Mouse (Mus musculus) embryonic fibroblast, embryonic 13.5 days (primary cell): ENCODE data around the gene Ddx24.

Source experiments
- CTCF ChIP-seq: IDR thresholded peaks from 2 replicates; pipeline ENCODE4 v1.5.1; 2011; ENCODE audit warnings: mild to moderate bottlenecking, control low read depth, low read length, moderate library complexity, borderline replicate concordance; ENCODE audit not compliant: insufficient read depth
- POLR2A ChIP-seq: IDR thresholded peaks from 2 replicates; pipeline ENCODE4 v1.6.1; 2011; ENCODE audit warnings: low read depth, mild to moderate bottlenecking, control low read depth, low read length, moderate library complexity

DNA sequence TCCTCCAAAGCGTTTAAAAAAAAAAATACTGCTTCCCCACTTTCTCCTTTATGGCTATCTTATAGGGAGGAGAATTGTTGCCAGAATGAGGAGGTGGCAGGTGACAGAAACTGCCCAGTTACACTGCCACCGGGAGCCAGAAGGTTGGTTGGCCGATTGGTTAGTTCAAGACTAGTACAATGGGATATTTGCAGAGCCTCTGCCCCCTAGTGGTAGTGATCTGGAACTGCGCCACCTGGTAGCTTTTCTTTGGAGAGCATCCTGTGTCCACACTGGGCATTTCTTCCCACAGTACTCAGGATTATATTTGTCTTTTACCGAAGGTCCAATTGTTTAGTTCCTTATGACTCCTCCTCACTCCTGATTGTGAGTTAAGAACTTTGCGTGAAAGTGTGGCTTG is 53.9 kb downstream of the Ddx24 start:
- no peak for TF ChIP-seq POLR2A
- peak; percentile 31; the same call in 1 of the 2 replicates for TF ChIP-seq CTCF
